ENCODE assay signal across 17 mouse cellular contexts in genomic region chr4:68801923-68802855, GRCm38 (mm10).
DNase-seq lines count a peak whose midpoint lies in the region; ATAC-seq and TF ChIP-seq lines count a peak whose summit lies in the region.
"Had no signal": no experiment of that assay in that cellular context is flagged by ENCODE, and none has a peak within 500 bp of the region (broad histone marks: within the 10 kb centered on the region; RNA-seq: fewer than 3 reads in every experiment).

No protein-coding gene starts in this region.

- no peaks in the 10 kb centered on the region for H3K36me3 ChIP-seq in limb, embryonic 14.5 days (ENCODE audit: control insufficient read depth, insufficient read depth, low read length)
- H3K36me3 ChIP-seq in limb, embryonic 10.5 days = no peaks in the 10 kb centered on the region
- H3K36me3 ChIP-seq: forebrain, embryonic 10.5 days; liver, embryonic 13.5 days had no signal

- H3K27ac ChIP-seq in limb, embryonic 14.5 days (replicated peaks; ENCODE audit: low read depth, low read length) = no peak overlapping the region
- no peak overlapping the region for H3K27ac ChIP-seq in limb, embryonic 10.5 days
- H3K27ac ChIP-seq: forebrain, embryonic 10.5 days; liver, embryonic 13.5 days had no signal

- H3K9me3 ChIP-seq in limb, embryonic 14.5 days (ENCODE audit: control insufficient read depth, low read length) = no peaks in the 10 kb centered on the region
- H3K9me3 ChIP-seq in limb, embryonic 10.5 days (replicated peaks) = no peaks in the 10 kb centered on the region
- H3K9me3 ChIP-seq: forebrain, embryonic 10.5 days; liver, embryonic 13.5 days; megakaryocyte, embryonic 14.5 days had no signal

- H3K4me1 ChIP-seq in limb, embryonic 14.5 days (ENCODE audit: control insufficient read depth, insufficient read depth, low read length) = no peaks in the 10 kb centered on the region
- no peaks in the 10 kb centered on the region for H3K4me1 ChIP-seq in limb, embryonic 10.5 days
- H3K4me1 ChIP-seq: forebrain, embryonic 10.5 days; liver, embryonic 13.5 days; megakaryocyte, embryonic 14.5 days had no signal

- WGBS in limb, embryonic 14.5 days = 64% methylated on average over 6 of the region's 6 CpGs
- 82% methylated on average over 6 of the region's 6 CpGs for WGBS in limb, embryonic 10.5 days

- no peak for TF ChIP-seq POLR2A in limb, embryonic 14.5 days (IDR thresholded peaks at IDR 0.05; ENCODE audit: borderline replicate concordance, extremely low read depth, insufficient read depth, insufficient read length)

- H3K4me3 ChIP-seq in limb, embryonic 14.5 days (replicated peaks; ENCODE audit: low read length) = no peak overlapping the region
- no peak overlapping the region for H3K4me3 ChIP-seq in limb, embryonic 10.5 days
- H3K4me3 ChIP-seq: forebrain, embryonic 10.5 days; liver, embryonic 13.5 days; megakaryocyte, embryonic 14.5 days; myocyte had no signal

- no peak overlapping the region for H3K4me2 ChIP-seq in limb, embryonic 14.5 days (replicated peaks; ENCODE audit: low read depth, low read length, severe bottlenecking)
- H3K4me2 ChIP-seq: liver, embryonic 13.5 days had no signal

- DNase-seq in frontal cortex, postnatal 14 days (ENCODE audit: low spot score in 2 of 2) = no peak
- DNase-seq in limb, embryonic 14.5 days (ENCODE audit: low spot score) = peak; percentile 9
- no peak for DNase-seq in limb, embryonic 10.5 days (ENCODE audit: low spot score)
- peak; percentile 29 for DNase-seq in right cerebral cortex, adult 2 months (ENCODE audit: low spot score in 2 of 2)
- DNase-seq in right cerebral cortex, postnatal 14 days = no peak
- peak; percentile 75 for DNase-seq in telencephalon, adult 2 months (ENCODE audit: low read depth, low spot score)
- DNase-seq: cerebellum, adult 9-10 months; gastrocnemius, postnatal 10 days; heart, postnatal 4 days; kidney, adult 18-20 months; kidney, postnatal 25 days; liver, embryonic 13.5 days had no signal

- H3K9ac ChIP-seq in limb, embryonic 14.5 days (ENCODE audit: low read depth, low read length, severe bottlenecking) = no peak overlapping the region
- H3K9ac ChIP-seq: liver, embryonic 13.5 days had no signal

- ATAC-seq in frontal cortex, adult (ENCODE audit: low TSS enrichment) = peak; percentile 71
- ATAC-seq in limb, embryonic 14.5 days (ENCODE audit: low FRiP score, low read depth) = no peak
- ATAC-seq in cerebellum, adult (ENCODE audit: insufficient number of reproducible peaks, low FRiP score, low TSS enrichment) = no peak

- no peaks in the 10 kb centered on the region for H3K27me3 ChIP-seq in limb, embryonic 14.5 days (ENCODE audit: control insufficient read depth, insufficient read depth, low read length)
- no peaks in the 10 kb centered on the region for H3K27me3 ChIP-seq in limb, embryonic 10.5 days (ENCODE audit: low read depth, poor library complexity, severe bottlenecking)
- H3K27me3 ChIP-seq: liver, embryonic 13.5 days; megakaryocyte, embryonic 14.5 days had no signal

Comparison
In these comparisons a context has a peak if more than half of its experiments do, and no peak if none do; other contexts are left out.
1. DNase-seq: peak in limb, embryonic 14.5 days (single experiment), right cerebral cortex, adult 2 months (2 of 2) and telencephalon, adult 2 months (single experiment); none in frontal cortex, postnatal 14 days (0 of 2), limb, embryonic 10.5 days (single experiment) and right cerebral cortex, postnatal 14 days (single experiment).